Mouse (Mus musculus) cerebellum, adult 9-11 months (tissue): ENCODE data around the gene Cul7.

Experiments
- DNase-seq: peaks from one replicate; pipeline ENCODE4 v3.0.0; 2022

Cul7 gene

DNA sequence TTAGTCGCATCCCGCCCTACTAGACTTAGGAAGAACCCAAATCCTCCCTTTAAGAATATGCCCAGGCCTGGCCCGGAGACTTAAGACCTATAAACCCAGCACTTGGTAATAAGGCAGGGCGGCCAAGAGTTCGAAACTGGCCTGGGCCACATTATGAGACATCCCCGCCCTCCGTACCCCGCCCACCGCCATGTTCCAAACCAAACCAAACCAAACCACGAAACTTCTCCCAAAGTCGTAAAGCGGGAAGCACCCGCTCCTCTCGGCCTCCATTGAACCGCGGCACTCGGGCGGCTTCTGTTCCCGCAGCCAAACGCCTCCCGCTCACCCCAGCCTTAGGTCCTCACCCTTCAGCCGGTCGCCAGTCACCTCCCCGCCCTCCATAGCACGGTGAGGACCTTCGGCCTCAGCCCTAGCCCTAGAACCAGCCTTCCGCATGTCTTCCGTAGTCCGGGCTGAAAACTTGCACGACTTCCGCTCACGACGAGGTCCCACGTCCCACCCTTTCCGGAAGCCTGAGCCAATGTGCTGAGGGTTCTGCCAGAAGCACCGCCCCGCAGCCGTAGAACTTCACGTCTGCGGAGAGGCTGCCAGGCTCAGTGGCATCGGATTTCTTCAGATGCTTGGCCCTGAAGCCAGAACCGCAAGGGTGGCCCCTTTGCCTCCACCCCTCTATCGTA is 23.9 kb downstream of the Cul7 start, which contains the start of gene Rrp36:
Gene Rrp36 (minus strand): TSS at position 503 of the 680 bp plus-strand sequence.
- peak; percentile 88 for DNase-seq

DNA sequence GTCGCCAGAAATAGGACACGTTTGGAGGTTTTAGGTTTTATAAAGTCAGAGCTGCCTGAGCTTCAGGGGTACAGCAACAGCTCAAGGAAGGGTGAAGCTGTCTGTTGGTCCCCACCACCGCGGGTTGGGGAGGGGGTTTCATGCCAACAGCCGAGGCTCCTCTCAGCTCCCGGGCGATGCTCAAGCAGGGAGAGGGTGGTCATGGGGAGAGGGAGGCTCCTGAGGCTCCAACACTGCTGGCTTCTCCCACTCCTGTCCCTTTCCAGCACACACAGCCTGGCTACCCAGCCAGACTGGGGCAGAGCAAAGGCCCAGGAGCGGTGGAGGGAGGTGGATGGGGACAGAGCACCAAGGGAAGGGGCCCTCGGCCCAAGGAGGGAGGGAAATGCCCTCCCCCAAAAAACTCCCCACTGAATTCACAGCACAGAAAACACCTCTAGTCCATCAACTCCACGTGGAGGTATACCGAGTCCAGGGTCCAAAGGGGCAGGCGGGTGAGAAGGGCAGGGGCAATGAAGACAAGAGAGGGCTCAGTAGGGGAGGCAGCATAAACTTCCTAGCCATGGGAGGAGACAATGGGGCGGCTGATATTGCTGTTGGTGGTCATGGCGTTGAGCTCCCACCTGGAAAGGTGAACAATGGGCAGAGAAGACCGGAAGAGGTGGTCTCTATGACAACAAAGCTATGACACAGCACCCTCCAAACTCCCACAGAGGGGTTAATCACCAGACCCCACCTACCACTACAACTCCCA is 24.6 kb downstream of the Cul7 start:
- peak; percentile 62 for DNase-seq

DNA sequence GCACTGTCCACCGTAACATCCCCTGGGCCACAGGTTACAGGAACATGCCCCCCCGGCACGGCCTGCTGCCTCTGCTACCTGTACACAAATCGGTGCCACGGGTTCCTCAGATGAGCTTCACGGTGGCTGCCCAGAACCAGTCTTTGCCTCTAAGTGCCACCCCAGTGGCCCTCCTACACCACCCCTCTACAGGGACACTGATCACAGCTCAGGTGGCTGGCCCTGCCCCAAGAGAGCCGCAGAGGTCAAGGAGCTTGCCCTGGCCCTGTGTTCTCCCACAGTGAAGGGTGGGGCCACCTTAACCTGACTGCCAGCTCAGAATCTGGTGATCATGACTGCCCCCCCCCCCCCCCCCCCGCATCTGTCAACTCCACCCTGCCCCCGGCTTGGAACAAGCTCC is 28.3 kb downstream of the Cul7 start, which contains the start of gene Mea1:
Gene Mea1 (plus strand): TSS at position 378 of the 400 bp plus-strand sequence.
- no peak for DNase-seq

DNA sequence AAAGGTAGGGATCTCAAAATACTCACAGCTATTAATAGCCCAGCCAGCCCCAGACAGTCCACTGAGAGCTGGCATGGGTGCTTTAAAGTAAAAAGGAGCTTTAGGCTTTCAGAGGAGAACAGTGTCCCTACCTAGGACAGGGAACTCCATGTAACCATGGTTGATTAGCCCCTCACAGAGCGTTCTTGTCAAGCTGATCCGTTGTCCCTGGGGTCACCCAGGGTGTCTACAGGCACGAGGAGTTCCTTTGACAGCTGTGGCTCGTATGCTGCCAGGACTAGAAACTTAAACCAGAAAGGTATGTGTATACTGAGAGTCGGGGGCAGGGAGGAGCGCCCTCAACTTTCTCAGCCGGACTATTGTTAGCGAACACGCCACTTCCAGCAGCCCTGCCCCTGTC is 28.8 kb downstream of the Cul7 start:
- no peak for DNase-seq

DNA sequence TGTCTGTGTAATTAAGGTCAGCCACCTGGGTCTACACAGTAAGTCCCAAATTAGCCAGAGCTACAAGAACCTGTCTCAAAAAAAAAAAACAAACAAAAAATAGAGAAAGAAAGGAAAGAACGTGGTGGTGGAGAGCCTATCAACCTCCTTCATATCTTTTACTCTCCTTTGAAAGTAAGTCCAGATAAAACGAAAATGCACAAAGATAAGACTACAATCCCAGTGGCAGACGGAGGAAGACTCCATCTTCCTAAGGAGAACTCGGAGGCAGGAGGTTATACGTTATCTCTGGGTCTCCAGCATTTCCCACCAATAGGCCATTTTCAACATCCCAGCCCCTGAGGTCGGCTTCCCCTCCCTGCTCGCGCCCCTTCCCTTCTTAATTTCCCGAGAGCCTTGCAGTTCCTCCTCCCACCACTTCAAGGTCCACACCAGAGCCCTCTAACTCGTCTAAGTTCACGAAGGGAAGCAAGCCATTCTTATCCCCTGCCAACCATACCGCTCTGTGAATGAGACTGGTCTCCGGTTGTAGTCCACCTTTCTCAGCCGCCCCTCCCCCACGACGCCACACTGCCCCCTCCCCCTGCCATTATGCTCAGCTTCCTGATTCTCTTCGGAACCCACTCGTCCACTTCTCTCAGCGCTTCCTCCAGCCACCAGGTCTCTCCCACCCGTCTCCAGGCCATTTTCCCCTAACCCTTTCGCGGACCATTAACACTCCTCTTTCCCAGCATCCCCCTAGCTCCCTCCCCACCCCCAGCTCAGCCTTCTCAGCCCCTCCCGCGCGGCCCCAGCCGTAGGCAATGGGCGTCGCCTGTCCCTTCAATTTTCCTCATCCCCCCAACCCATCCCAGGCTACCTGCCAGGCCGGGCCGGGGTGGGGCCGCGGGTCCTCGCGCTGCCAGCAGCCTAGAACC is 30.0 kb downstream of the Cul7 start:
- DNase-seq, result no peak

DNA sequence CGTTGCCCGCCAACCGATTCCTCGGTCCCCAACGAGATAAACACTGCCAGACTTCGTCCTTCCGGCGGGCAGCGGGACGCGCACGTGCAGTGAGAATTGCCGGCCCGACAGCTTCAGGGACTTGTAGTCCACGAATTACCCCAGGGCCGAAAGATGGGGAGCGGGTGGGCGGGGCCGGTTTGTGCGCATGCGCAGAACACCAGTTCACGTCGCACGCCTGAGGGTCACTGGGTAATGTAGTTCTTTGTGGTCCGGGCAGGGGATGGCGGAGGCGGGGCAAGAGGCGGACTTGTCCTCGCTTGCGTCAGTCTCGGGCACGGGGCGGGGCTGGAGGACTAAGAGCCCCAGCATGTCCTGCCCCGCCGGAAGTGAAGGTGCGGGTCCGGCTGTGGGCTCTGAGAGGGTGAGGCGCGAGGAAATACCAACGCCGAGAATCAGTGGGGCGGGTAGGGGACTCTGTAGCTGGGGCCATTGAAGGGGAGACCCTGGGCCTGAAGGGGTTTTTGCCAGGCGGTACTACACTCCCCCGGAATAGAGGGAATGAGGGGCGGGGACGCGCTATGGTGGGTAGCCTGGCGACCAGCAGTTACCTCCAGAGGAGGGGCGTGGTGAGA is 30.7 kb downstream of the Cul7 start, which contains the start of gene Klhdc3:
Gene Klhdc3 (minus strand): TSS at position 155 of the 614 bp plus-strand sequence.
- peak; percentile 99 for DNase-seq

DNA sequence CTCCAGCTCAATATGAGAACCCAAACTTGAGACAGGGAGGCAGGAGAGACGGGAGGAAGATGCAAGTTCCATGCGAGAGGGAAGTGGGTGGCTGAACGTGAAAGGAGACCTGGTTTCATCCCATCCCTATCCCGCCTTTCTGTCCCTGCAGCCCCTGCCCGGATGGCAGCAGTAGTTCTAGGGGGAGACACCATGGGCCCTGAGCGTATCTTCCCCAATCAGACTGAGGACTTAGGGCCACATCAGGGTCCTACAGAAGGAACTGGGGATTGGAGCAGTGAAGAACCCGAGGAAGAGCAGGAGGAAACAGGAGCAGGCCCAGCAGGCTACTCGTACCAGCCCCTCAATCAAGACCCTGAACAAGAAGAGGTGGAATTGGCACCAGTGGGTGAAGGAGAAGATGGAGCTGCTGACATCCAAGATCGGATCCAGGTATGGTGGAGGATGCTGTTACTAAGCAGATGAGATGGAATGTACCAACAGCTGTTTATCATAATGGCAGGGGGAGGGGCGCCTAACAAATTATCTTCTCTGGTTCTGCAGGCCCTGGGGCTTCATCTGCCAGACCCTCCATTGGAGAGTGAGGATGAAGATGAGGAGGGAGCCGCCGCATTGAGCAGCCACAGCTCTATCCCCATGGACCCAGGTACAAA is 31.5 kb downstream of the Cul7 start:
- peak; percentile 69 for DNase-seq

DNA sequence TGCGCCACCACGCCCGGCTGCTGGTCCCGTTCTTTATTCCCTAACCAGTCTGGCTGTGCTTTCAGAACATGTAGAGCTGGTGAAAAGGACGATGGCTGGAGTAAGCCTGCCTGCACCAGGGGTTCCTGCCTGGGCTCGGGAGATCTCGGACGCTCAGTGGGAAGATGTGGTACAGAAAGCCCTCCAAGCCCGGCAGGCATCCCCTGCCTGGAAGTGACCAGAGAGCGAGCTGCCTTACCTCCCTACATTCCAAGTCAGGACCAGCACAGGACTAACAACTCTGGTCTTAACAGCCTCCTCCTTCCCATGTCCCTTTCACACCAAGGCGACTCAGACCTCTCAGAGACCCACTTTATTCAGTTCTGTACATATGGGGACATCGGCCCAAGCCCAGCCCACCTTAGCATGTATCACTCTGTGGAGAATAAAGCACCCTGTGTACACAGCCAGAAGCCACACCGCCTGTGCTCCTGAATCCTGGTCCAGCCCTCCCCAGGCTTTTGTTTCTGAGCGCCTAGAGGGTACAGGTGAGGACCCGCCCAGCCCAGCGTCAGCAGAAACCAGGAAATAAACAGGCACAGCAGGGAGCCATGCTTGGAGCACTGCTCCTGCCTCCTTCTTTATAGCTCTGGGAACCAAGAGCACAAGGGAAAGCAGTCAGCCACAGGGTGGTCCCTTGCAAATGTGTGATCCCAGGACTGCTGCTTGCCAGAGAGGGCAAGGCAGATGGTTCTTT is 32.7 kb downstream of the Cul7 start:
- peak; percentile 62 for DNase-seq

DNA sequence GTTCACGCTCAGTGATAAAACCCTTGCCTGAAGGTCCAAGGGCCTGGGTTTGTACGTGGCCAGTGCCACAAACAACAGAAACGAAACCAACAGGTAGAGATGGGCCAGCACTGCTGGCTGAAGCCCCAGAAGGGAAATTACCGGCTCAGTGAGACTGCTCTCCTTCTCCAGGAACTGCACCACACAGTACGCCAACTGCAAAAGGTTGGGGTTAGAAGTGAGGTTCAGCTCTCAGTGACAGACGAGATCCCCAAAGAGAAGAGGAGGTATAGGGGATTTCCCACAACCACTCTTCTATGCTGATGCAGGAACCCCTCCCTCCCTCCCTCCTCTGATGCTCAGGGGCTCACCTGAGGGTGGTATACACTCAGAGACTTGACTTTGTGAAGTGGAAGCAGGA is 35.8 kb downstream of the Cul7 start:
- no peak for DNase-seq

DNA sequence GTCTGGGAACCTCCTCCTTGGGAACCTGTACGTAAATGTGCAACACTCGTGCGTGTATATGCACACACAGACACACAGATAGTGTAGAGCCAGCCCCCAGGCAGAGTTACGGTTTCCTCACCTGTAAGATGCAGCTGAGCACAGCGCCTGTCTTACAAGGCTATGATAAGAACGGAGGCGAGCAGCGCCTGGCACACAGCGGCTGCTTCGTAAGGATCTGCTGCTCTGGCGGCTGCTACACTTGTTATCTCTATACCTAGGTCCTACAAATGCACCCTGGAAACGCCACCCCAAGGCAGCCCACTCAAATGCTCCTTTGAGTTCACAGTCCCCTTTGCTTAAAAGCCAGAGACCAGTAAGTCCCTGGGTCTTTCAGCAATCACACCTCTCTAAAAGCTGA is 40.5 kb downstream of the Cul7 start:
- no peak for DNase-seq

DNA sequence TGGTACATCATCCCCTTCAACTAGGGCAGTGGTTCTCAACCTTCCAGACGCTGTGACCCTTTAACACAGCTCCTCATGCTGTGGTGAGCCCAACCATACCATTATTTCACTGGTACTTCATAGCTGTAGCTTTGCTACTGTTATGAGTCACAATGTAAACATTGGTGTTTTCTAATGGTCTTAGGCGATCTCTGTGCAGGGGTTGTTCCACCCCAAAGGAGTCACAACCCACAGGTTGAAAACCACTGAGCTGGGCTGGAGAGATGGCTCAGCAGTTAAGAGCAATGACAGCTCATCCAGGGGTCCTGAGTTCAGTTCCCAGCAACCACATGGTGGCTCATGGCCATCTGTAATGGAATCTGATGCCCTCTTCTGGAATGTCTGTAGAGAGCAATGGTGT is 41.3 kb downstream of the Cul7 start:
- DNase-seq, result no peak

DNA sequence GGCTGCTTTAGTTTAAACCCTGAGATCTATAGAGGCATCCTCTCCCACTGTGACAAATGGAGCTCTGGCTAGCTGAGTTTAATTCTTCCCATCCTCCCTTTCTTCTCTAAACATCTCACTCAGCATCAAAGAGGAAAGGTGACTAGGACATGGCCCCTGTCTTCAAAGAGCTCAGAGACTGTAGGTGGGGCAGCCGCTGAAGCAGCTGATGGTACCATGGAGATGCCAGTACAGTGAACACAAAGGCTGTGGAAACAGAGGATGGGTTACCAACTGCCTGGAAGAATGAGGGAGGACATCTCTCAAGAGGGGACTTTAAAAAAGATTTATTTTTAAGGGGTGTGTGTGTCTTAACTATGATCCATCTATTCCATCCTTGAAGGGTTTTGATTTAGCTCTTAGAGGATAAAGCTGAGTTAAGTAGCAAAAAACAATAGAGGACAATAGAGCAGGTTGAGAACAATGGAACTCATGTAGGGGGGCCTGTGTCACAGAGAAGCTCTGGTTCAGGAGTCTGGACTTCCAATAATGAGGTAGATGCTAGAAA is 44.5 kb downstream of the Cul7 start:
- no peak for DNase-seq

DNA sequence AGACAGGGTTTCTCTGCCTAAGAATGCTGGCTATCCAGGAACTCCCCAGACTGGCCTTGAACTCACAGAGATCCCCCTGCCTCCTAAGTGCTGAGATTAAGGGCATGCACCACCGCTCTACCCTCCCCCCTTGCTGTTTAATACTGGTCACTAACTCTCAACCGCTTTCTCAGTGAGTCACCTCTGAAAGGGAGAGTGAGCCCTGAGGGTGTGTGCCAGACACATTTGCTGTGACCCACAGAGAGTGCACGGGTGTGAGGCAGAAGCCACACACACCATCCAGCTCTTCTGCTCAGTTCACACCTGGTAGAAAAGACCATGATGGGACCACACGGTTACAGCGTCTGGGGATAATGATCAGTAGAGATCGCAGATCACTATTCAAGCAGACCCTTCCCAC is 48.4 kb downstream of the Cul7 start:
- no peak for DNase-seq

DNA sequence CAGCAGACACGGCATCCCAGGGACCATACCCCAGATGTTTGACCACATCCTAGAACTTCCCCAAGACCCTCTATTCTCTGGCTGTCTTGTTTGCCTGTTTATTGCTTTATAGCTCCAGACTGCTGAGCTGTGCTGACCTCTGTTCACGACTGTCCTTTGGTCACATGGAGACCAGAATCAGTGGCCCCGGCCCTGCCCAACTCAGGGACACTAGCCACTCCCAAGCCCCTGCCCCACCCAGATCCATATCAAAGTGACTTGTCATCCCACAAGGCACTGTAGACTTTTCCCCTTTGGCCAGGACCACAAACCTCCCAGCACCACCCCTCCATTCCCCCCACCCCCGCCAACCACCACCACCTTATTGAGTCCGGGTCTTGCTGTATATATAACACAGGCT is 49.1 kb downstream of the Cul7 start:
- DNase-seq, result no peak

DNA sequence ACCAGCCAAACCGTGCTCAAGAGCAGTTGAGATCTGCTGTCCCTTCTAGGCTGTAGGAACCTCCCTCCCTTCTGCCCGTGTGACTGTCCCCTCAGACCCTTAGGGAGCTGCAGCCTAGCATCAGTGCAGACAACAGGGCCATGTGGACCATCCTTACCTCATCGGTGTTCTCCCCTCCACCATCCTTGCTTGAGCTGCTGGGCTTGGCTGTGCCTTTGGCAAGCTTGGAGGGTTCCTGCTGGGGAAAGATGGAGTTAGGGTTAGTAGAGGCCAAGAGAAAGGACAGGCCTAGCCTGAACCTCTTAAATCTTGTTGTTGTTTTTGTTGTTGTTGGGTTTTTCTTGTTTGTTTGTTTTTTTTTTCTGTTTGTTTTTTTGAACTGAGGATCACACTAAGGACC is 49.8 kb downstream of the Cul7 start:
- peak; percentile 73 for DNase-seq

DNA sequence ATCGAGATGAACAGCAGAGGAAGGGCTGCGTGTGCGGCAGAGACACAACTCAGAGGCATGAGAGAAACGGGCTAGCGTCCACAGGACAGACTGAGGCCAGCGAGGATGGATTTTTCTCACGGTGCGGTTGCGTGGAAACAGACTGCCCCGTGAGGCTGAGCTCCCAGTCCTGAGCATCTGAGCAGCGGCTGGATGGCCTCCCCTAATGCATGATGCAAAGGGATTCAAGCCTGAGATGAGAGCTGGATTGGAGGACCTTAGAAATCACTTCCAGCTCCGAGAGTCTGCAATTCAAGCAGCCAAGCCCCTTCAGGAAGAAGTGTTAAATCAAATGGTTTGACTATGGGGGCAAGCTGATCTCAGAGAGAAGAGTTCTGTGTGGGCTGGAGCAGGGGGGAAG is 51.4 kb downstream of the Cul7 start:
- no peak for DNase-seq

DNA sequence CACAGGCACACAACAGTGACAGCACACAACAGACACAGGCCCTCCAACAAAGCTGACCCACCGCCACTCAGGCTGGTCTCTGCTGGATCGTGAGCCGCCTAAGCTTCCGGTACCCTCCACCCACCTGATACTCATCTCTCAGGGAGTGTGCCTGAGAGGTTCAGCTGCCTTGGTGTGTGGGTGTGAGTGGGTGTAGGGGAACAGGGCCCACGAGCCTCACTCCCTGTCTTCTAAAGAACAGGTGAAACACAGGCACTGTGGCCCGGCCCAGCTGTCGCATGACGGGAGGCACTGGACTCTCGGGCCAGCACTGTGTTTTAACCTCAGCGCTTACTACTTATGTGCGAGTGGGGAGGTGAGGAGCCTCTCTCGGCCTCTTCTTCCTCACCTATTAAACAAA is 52.0 kb downstream of the Cul7 start:
- DNase-seq, result no peak

DNA sequence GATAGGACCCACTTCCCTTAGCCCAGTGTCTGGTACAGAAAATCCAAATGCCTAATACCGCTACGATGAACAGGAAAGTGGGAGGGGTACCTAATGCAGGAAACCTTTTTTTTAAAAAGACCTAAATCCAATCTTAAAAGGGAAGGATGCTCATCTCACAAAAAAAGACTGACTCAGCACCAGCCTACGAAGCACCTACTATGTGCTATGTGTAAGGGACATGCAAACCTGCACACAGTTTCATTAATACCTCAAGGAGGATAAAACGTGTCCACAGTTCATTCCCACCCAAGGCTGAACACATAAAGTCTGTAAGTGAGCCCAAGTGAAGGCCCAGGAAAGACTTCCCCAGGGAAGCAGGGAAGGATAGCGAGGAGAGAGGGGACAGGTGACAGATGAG is 52.4 kb downstream of the Cul7 start:
- no peak for DNase-seq

DNA sequence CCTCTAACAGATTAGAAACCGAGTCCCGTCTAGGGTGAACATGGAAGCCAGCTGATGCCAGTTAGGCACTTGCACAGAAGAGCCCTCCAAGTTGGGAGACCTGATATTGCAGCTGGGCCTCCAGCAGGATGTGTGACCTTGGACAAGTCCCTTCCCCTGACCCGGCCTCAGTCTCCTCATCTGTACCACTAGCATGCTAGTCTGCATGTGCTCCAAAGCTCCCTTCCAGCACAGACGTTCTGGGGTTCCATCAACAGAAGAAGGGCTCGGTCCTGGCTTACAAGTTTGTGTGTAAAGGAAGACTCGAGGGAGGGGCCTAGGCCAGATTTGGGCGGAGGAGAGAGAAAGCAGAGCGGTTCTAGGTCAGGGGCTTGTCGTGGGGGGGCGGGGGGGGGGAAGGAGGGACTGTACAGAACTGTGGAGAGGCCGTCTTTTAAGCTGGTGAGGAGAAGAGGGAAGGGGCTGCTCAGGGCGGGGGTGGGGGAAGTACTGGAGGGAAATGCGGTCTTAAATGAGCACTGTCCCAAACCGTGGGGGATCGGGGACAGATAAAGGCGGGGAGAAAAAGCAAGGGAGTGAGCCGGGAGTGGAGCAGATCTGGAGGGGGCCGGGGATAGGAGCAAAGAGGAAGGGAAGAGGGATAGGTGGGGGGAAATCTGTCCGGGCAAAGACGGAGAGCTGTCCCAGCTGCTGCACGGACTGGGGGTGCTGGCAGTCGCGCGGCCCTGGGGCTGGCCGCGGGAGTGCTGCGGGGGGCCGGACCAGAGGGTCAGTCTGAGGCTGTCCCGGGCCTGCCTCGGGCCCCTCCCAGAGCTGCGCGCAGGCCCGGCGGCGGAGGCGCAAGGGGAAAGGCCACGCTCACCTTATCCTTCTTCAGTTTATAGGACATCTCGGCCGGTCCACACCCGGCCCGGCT is 54.1 kb downstream of the Cul7 start:
- peak; percentile 64 for DNase-seq
